Mouse (Mus musculus): ENCODE measurements around the gene Rmdn3. TPM values are rescaled to one million over a fixed set of nuclear protein-coding genes. Genes with fewer than 3 reads are reported as not detected.

Rmdn3 gene
- total RNA-seq, 1 experiment, result 72.9 TPM

DNA sequence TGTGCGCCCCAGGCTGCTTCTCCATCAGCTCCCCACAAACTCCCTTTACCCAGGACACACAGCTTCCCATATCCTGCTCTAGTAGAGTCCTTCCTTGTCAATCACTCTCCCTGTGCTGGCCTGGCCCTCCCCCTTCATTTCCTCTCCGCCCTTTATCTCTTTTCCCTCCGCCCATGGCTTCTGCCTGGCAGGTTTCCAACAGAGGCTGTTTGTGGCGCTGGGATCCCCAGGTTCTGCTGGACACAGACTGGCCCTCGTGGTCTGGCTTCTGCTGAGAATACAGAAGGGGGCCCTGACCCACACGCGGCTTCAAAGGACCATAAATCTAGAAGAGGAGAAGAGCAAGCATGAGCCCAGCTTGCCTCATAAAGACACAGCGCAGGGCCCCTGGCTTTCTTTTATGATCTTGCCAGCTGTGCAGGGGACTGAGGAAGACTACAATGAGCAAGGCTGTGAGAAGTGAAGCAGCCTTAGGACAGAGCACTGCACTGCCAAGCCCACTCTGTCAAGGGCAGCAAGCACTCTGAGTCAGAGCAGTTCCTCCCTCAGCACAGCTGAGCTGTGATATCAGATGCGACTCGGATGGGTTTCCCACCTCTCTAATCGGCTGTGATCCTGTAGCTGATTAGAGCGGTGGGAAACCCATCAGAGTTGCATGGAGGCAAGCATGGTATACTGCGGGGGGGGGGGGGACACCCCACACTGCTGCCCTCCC is 16.2 kb upstream of the Rmdn3 start:
- Histone ChIP-seq H3K9ac (ENCODE audit: insufficient read depth, low read depth, low read length, poor library complexity, severe bottlenecking) (no peak overlapping the region), H3K4me3 (ENCODE audit: insufficient read depth in 1 of 2, low read depth in 1 of 2, low read length in 2 of 2, poor library complexity in 1 of 2, severe bottlenecking in 1 of 2) (no peak overlapping the region), H3K27ac (ENCODE audit: insufficient read depth, low read depth, low read length, poor library complexity, severe bottlenecking) (no peak overlapping the region), H3K4me1 (ENCODE audit: control insufficient read depth in 2 of 2, insufficient read depth in 2 of 2, low read length in 2 of 2, poor library complexity in 1 of 2) (peaks cover 0 to 2% of the 10 kb centered on the region in 2 experiments; a peak in 1 of 4 replicates), H3K9me3 (ENCODE audit: control insufficient read depth, insufficient read depth, low read depth, low read length) (no peaks in the 10 kb centered on the region), H3K36me3 (ENCODE audit: control insufficient read depth, insufficient read depth, low read length, poor library complexity, severe bottlenecking) (no peaks in the 10 kb centered on the region)
- in situ Hi-C loops (cut with MboI; ENCODE audit: low sequenced_read_pairs in 2 of 2, unreplicated experiment in 2 of 2), result no loop called here
- no peak for DNase-seq (ENCODE audit: low read depth, low spot score)
- TF ChIP-seq MAFK (IDR thresholded peaks at IDR 0.05; ENCODE audit: insufficient read depth, low read depth, low read length) (no peak), HCFC1 (IDR thresholded peaks at IDR 0.05; ENCODE audit: borderline replicate concordance, insufficient read depth, low read length) (no peak)

DNA sequence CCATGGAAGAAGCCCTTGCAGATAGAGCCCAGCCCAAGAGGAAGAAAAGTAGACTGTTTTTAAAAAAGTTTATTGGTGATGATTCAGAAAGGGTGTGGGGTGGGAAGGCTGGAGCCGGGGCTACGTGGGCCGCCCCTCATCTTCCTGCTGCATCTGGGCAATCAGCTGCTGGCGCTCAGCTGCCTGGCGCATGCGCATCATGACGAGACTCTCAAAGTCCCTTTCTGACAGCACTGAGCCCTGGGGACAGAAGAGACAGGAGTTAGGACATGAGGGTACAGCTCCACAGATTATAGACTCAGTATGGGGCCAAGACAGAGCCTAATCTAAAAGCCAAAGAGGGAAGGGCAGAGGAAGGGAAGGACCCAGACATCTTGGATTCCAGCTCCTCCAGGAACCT is 15.6 kb upstream of the Rmdn3 start:
- no peak overlapping the region for H3K4me3 ChIP-seq (ENCODE audit: insufficient read depth in 1 of 2, low read depth in 1 of 2, low read length in 2 of 2, poor library complexity in 1 of 2, severe bottlenecking in 1 of 2)
- DNase-seq (ENCODE audit: low read depth, low spot score), result no peak
- H3K9ac ChIP-seq (ENCODE audit: insufficient read depth, low read depth, low read length, poor library complexity, severe bottlenecking), result no peak overlapping the region
- in situ Hi-C loops (cut with MboI; ENCODE audit: low sequenced_read_pairs in 2 of 2, unreplicated experiment in 2 of 2), result no loop called here
- H3K9me3 ChIP-seq (ENCODE audit: control insufficient read depth, insufficient read depth, low read depth, low read length), result no peaks in the 10 kb centered on the region
- no peak overlapping the region for H3K27ac ChIP-seq (ENCODE audit: insufficient read depth, low read depth, low read length, poor library complexity, severe bottlenecking)
- no peak for TF ChIP-seq CHD2 (IDR thresholded peaks at IDR 0.05; ENCODE audit: low read depth, low read length)
- peaks cover 0 to 2% of the 10 kb centered on the region in 2 experiments; a peak in 1 of 4 replicates for H3K4me1 ChIP-seq (ENCODE audit: control insufficient read depth in 2 of 2, insufficient read depth in 2 of 2, low read length in 2 of 2, poor library complexity in 1 of 2)
- no peaks in the 10 kb centered on the region for H3K36me3 ChIP-seq (ENCODE audit: control insufficient read depth, insufficient read depth, low read length, poor library complexity, severe bottlenecking)

DNA sequence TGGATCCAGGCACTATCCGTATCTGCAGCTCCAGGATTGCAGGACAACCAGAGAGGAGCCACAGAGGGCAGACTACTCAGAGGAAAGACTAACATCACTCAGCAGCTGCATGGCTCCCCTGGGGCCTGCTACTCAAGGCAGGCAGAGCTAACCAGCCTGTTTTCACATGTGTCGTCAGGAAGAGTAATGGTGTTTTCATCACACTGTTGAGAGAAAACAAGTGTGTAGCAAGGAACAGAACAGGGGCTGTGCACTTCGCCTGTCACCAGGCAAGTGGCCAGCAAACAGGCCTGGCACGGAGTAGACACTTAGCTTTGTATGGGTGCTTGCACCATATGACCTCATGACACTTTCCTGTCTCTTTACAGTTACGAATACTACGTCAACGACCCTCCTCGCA is 14.7 kb upstream of the Rmdn3 start:
- TF ChIP-seq ZNF384 (IDR thresholded peaks at IDR 0.05; ENCODE audit: low read depth, low read length), result no peak
- TF ChIP-seq HCFC1 (IDR thresholded peaks at IDR 0.05; ENCODE audit: borderline replicate concordance, insufficient read depth, low read length), result no peak
- no peak for TF ChIP-seq ZC3H11A (IDR thresholded peaks at IDR 0.05; ENCODE audit: borderline replicate concordance, low read depth, low read length)
- no peak for TF ChIP-seq CHD2 (IDR thresholded peaks at IDR 0.05; ENCODE audit: low read depth, low read length)
- no peak for TF ChIP-seq MAFK (IDR thresholded peaks at IDR 0.05; ENCODE audit: insufficient read depth, low read depth, low read length)
- in situ Hi-C loops (cut with MboI; ENCODE audit: low sequenced_read_pairs in 2 of 2, unreplicated experiment in 2 of 2), result no loop called here
- Histone ChIP-seq H3K27ac (ENCODE audit: insufficient read depth, low read depth, low read length, poor library complexity, severe bottlenecking) (no peak overlapping the region), H3K9me3 (ENCODE audit: control insufficient read depth, insufficient read depth, low read depth, low read length) (no peaks in the 10 kb centered on the region), H3K9ac (ENCODE audit: insufficient read depth, low read depth, low read length, poor library complexity, severe bottlenecking) (no peak overlapping the region), H3K4me1 (ENCODE audit: control insufficient read depth in 2 of 2, insufficient read depth in 2 of 2, low read length in 2 of 2, poor library complexity in 1 of 2) (peaks cover 0 to 5% of the 10 kb centered on the region in 2 experiments; a peak in 1 of 4 replicates), H3K4me3 (ENCODE audit: insufficient read depth in 1 of 2, low read depth in 1 of 2, low read length in 2 of 2, poor library complexity in 1 of 2, severe bottlenecking in 1 of 2) (no peak overlapping the region), H3K36me3 (ENCODE audit: control insufficient read depth, insufficient read depth, low read length, poor library complexity, severe bottlenecking) (no peaks in the 10 kb centered on the region)
- DNase-seq (ENCODE audit: low read depth, low spot score), result no peak

DNA sequence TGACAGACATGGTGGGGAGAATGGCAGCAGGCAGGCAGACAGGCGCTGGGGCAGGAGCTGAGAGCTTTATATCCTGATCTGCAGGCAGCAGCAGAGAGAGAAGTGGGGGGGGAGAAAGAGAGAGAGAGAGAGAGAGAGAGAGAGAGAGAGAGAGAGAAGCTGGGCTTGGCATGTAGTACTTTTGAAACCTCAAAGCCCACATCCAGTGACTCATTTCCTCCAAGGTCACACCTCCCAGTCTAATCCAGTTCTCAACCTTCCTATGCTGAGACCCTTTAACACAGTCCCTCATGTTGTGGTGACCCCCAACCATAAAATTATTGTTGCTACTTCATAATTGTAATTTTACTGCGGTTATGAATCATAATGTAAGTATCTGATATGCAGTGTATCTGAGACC is 13.4 kb upstream of the Rmdn3 start:
- Histone ChIP-seq H3K36me3 (ENCODE audit: control insufficient read depth, insufficient read depth, low read length, poor library complexity, severe bottlenecking) (no peaks in the 10 kb centered on the region), H3K9ac (ENCODE audit: insufficient read depth, low read depth, low read length, poor library complexity, severe bottlenecking) (no peak overlapping the region), H3K4me3 (ENCODE audit: insufficient read depth in 1 of 2, low read depth in 1 of 2, low read length in 2 of 2, poor library complexity in 1 of 2, severe bottlenecking in 1 of 2) (no peak overlapping the region), H3K27ac (ENCODE audit: insufficient read depth, low read depth, low read length, poor library complexity, severe bottlenecking) (no peak overlapping the region), H3K9me3 (ENCODE audit: control insufficient read depth, insufficient read depth, low read depth, low read length) (no peaks in the 10 kb centered on the region), H3K4me1 (ENCODE audit: control insufficient read depth in 2 of 2, insufficient read depth in 2 of 2, low read length in 2 of 2, poor library complexity in 1 of 2) (peaks cover 0 to 5% of the 10 kb centered on the region in 2 experiments; a peak in 1 of 4 replicates)
- DNase-seq (ENCODE audit: low read depth, low spot score), result no peak
- in situ Hi-C loops (cut with MboI; ENCODE audit: low sequenced_read_pairs in 2 of 2, unreplicated experiment in 2 of 2), result no loop called here
- TF ChIP-seq ZC3H11A (IDR thresholded peaks at IDR 0.05; ENCODE audit: borderline replicate concordance, low read depth, low read length), result no peak
- TF ChIP-seq CHD2 (IDR thresholded peaks at IDR 0.05; ENCODE audit: low read depth, low read length), result no peak
- no peak for TF ChIP-seq HCFC1 (IDR thresholded peaks at IDR 0.05; ENCODE audit: borderline replicate concordance, insufficient read depth, low read length)
- no peak for TF ChIP-seq ZNF384 (IDR thresholded peaks at IDR 0.05; ENCODE audit: low read depth, low read length)
- no peak for TF ChIP-seq MAFK (IDR thresholded peaks at IDR 0.05; ENCODE audit: insufficient read depth, low read depth, low read length)

DNA sequence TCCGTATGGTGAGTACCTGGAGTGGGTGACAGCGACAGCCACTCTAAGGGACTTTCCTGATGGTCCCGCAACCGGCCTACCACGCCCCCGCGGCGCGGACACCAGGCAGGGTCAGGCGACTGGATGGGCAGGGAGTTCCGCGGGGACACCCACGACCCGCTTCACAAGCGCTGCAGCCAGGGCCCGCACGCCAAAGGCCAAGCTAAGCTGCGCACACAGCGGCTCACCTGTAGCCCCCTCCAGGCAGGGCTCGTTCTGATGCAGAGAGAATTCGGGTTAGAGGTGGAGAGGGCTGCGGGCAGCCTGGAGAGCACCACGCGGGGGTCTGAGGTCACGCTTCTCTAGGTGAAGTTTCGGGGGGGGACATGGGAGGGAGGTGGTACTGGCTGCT is 11.0 kb upstream of the Rmdn3 start:
- no peak for DNase-seq (ENCODE audit: low read depth, low spot score)
- Histone ChIP-seq H3K4me1 (ENCODE audit: control insufficient read depth in 2 of 2, insufficient read depth in 2 of 2, low read length in 2 of 2, poor library complexity in 1 of 2) (peaks cover under 1 to 6% of the 10 kb centered on the region in 2 experiments; a peak in 1 of 4 replicates), H3K36me3 (ENCODE audit: control insufficient read depth, insufficient read depth, low read length, poor library complexity, severe bottlenecking) (no peaks in the 10 kb centered on the region), H3K9me3 (ENCODE audit: control insufficient read depth, insufficient read depth, low read depth, low read length) (no peaks in the 10 kb centered on the region), H3K27ac (ENCODE audit: insufficient read depth, low read depth, low read length, poor library complexity, severe bottlenecking) (no peak overlapping the region), H3K4me3 (ENCODE audit: insufficient read depth in 1 of 2, low read depth in 1 of 2, low read length in 2 of 2, poor library complexity in 1 of 2, severe bottlenecking in 1 of 2) (peak overlapping the region; percentile 67 to 86), H3K9ac (ENCODE audit: insufficient read depth, low read depth, low read length, poor library complexity, severe bottlenecking) (peak overlapping the region; percentile 11; the same call in 1 of the 2 replicates)
- in situ Hi-C loops (cut with MboI; ENCODE audit: low sequenced_read_pairs in 2 of 2, unreplicated experiment in 2 of 2), result no loop called here
- TF ChIP-seq MAFK (IDR thresholded peaks at IDR 0.05; ENCODE audit: insufficient read depth, low read depth, low read length) (no peak), ZNF384 (IDR thresholded peaks at IDR 0.05; ENCODE audit: low read depth, low read length) (no peak), CHD2 (IDR thresholded peaks at IDR 0.05; ENCODE audit: low read depth, low read length) (no peak), ZC3H11A (IDR thresholded peaks at IDR 0.05; ENCODE audit: borderline replicate concordance, low read depth, low read length) (no peak), HCFC1 (IDR thresholded peaks at IDR 0.05; ENCODE audit: borderline replicate concordance, insufficient read depth, low read length) (no peak)

Data from ES-E14 (cell line).